ENCODE assay signal across 8 mouse cellular contexts in genomic region chr5:92808503-92809415, GRCm38 (mm10).
A peak's percentile ranks its signal among the peaks of the same experiment; 100 is the strongest.
DNase-seq lines count a peak whose midpoint lies in the region; ATAC-seq and TF ChIP-seq lines count a peak whose summit lies in the region.

No protein-coding gene starts in this region.

- no peak for TF ChIP-seq CTCF in heart, postnatal 0 days (IDR thresholded peaks at IDR 0.05; ENCODE audit: low read depth)
- TF ChIP-seq CTCF in kidney, postnatal 0 days (IDR thresholded peaks at IDR 0.05; ENCODE audit: low read depth): no peak

- peak overlapping the region; percentile 40 for H3K9ac ChIP-seq in forebrain, embryonic 11.5 days (ENCODE audit: low read length)
- H3K9ac ChIP-seq in heart, postnatal 0 days (replicated peaks; ENCODE audit: low read depth, low read length): peak overlapping the region; percentile 63
- H3K9ac ChIP-seq in kidney, postnatal 0 days (ENCODE audit: low read depth, low read length): peak overlapping the region; percentile 42; the same call in 1 of the 2 replicates

- DNase-seq in adrenal gland, adult (ENCODE audit: inconsistent age in 2 of 2, low spot score in 1 of 2): peak; percentile 43 to 68
- no peak for DNase-seq in adrenal gland, adult 8-10 months
- peak; percentile 83 for DNase-seq in forebrain, embryonic 11.5 days (ENCODE audit: low spot score)
- DNase-seq in heart, postnatal 0 days (ENCODE audit: low spot score): peak; percentile 85
- DNase-seq in kidney, postnatal 0 days (ENCODE audit: low spot score): peak; percentile 83
- peak; percentile 78 for DNase-seq in lung, postnatal 10 days
- DNase-seq in retina, postnatal 7 days (ENCODE audit: low read depth, low spot score): peak; percentile 24
- no peak for DNase-seq in spleen, postnatal 10 days (ENCODE audit: low spot score in 2 of 2)

- no peaks in the 10 kb centered on the region for H3K27me3 ChIP-seq in forebrain, embryonic 11.5 days (ENCODE audit: control insufficient read depth, insufficient read depth, low read length)
- H3K27me3 ChIP-seq in heart, postnatal 0 days (ENCODE audit: control insufficient read depth, insufficient read depth, low read length): no peaks in the 10 kb centered on the region
- H3K27me3 ChIP-seq in kidney, postnatal 0 days (ENCODE audit: insufficient read depth, low read length): no peaks in the 10 kb centered on the region

- WGBS in forebrain, embryonic 11.5 days: 1% methylated on average over 28 of the region's 28 CpGs
- 8% methylated on average over 28 of the region's 28 CpGs for WGBS in heart, postnatal 0 days
- WGBS in kidney, postnatal 0 days: 10% methylated on average over 28 of the region's 28 CpGs

- H3K4me3 ChIP-seq in forebrain, embryonic 11.5 days (ENCODE audit: low read depth, low read length): peak overlapping the region; percentile 27
- H3K4me3 ChIP-seq in heart, postnatal 0 days (ENCODE audit: low read depth, low read length): peak overlapping the region; percentile 56
- H3K4me3 ChIP-seq in kidney, postnatal 0 days (replicated peaks; ENCODE audit: low read depth, low read length): peak overlapping the region; percentile 25

- peak overlapping the region; percentile 52 for H3K4me2 ChIP-seq in forebrain, embryonic 11.5 days (ENCODE audit: low read depth, low read length, severe bottlenecking)
- H3K4me2 ChIP-seq in heart, postnatal 0 days (ENCODE audit: low read depth, low read length): peak overlapping the region; percentile 65
- peak overlapping the region; percentile 46 for H3K4me2 ChIP-seq in kidney, postnatal 0 days (ENCODE audit: low read length)

- ATAC-seq in forebrain, embryonic 11.5 days (replicated peaks; ENCODE audit: low FRiP score): peak; percentile 71
- peak; percentile 89 for ATAC-seq in heart, postnatal 0 days (ENCODE audit: insufficient read depth, low read depth)
- peak; percentile 90 for ATAC-seq in kidney, postnatal 0 days (replicated peaks; ENCODE audit: low FRiP score, low read depth)

- no peaks in the 10 kb centered on the region for H3K36me3 ChIP-seq in forebrain, embryonic 11.5 days (ENCODE audit: control insufficient read depth, insufficient read depth, low read length)
- no peaks in the 10 kb centered on the region for H3K36me3 ChIP-seq in heart, postnatal 0 days (replicated peaks; ENCODE audit: control insufficient read depth, insufficient read depth, low read length)
- no peaks in the 10 kb centered on the region for H3K36me3 ChIP-seq in kidney, postnatal 0 days (ENCODE audit: insufficient read depth, low read length)

- no peak for TF ChIP-seq EP300 in heart, postnatal 0 days (IDR thresholded peaks at IDR 0.05; ENCODE audit: low read depth)

- H3K9me3 ChIP-seq in forebrain, embryonic 11.5 days (ENCODE audit: control insufficient read depth, low read length): no peaks in the 10 kb centered on the region; the same call in 1 of the 2 replicates
- no peaks in the 10 kb centered on the region for H3K9me3 ChIP-seq in heart, postnatal 0 days (replicated peaks; ENCODE audit: control insufficient read depth, low read length)
- H3K9me3 ChIP-seq in kidney, postnatal 0 days (replicated peaks; ENCODE audit: low read length): no peaks in the 10 kb centered on the region

- peak overlapping the region; percentile 60 for H3K27ac ChIP-seq in forebrain, embryonic 11.5 days (ENCODE audit: low read depth, low read length)
- H3K27ac ChIP-seq in heart, postnatal 0 days (ENCODE audit: low read depth): peak overlapping the region; percentile 86
- peak overlapping the region; percentile 79 for H3K27ac ChIP-seq in kidney, postnatal 0 days

- H3K4me1 ChIP-seq in forebrain, embryonic 11.5 days (replicated peaks; ENCODE audit: control insufficient read depth, insufficient read depth, low read length): peaks cover 34% of the 10 kb centered on the region
- H3K4me1 ChIP-seq in heart, postnatal 0 days (ENCODE audit: control insufficient read depth, insufficient read depth): peaks cover 30% of the 10 kb centered on the region
- H3K4me1 ChIP-seq in kidney, postnatal 0 days (replicated peaks; ENCODE audit: insufficient read depth, low read length): peaks cover 16% of the 10 kb centered on the region

Comparison
In these comparisons a context has a peak if more than half of its experiments do, and no peak if none do; other contexts are left out.
1. DNase-seq: peak in adrenal gland, adult (2 of 2), forebrain, embryonic 11.5 days (single experiment), heart, postnatal 0 days (single experiment), kidney, postnatal 0 days (single experiment), lung, postnatal 10 days (single experiment) and retina, postnatal 7 days (single experiment); none in adrenal gland, adult 8-10 months (single experiment) and spleen, postnatal 10 days (0 of 2).
2. Peak in every context shown above with its lines, with median percentiles within 50 percentile points of each other: ATAC-seq, H3K27ac ChIP-seq, H3K4me2 ChIP-seq, H3K4me3 ChIP-seq and H3K9ac ChIP-seq.